Mouse (Mus musculus): ENCODE measurements around the gene Cpsf6. TPM values are rescaled to one million over a fixed set of nuclear protein-coding genes. Genes with fewer than 3 reads are reported as not detected.

Gene Cpsf6
- polyA plus RNA-seq, 1 experiment from 2014 or later: 188 TPM

GRCm38 (mm10) chr10:117402403-117403333 is 22.9 kb upstream of the Cpsf6 start:
- Histone ChIP-seq H3K4me1 (replicated peaks) (no peaks in the 10 kb centered on the region), H3K36me3 (no peaks in the 10 kb centered on the region), H3K27ac (no peak overlapping the region), H3K9me3 (no peaks in the 10 kb centered on the region), H3K4me3 (no peak overlapping the region), H3K27me3 (ENCODE audit: insufficient read depth, poor library complexity, severe bottlenecking) (no peaks in the 10 kb centered on the region; the same call in 1 of the 2 replicates)
- peak; percentile 43 for DNase-seq (ENCODE audit: low spot score)
- 75% methylated on average over 20 of the region's 20 CpGs for WGBS

- H3K4me3 ChIP-seq: no peak overlapping the region
- no peaks in the 10 kb centered on the region; the same call in 1 of the 2 replicates for H3K27me3 ChIP-seq (ENCODE audit: insufficient read depth, poor library complexity, severe bottlenecking)
- WGBS: 93% methylated on average over 4 of the region's 4 CpGs
- H3K27ac ChIP-seq: no peak overlapping the region
- no peaks in the 10 kb centered on the region for H3K36me3 ChIP-seq
- no peak for DNase-seq (ENCODE audit: low spot score)
- no peaks in the 10 kb centered on the region for H3K4me1 ChIP-seq (replicated peaks)
- H3K9me3 ChIP-seq: no peaks in the 10 kb centered on the region
These were observed 21.5 kb upstream of the Cpsf6 start for GRCm38 (mm10) chr10:117401364-117401763.

GRCm38 (mm10) chr10:117400246-117400954 is 20.6 kb upstream of the Cpsf6 start:
- WGBS: 85% methylated on average over 4 of the region's 4 CpGs
- Histone ChIP-seq H3K27me3 (ENCODE audit: insufficient read depth, poor library complexity, severe bottlenecking) (no peaks in the 10 kb centered on the region; the same call in 1 of the 2 replicates), H3K27ac (no peak overlapping the region), H3K4me1 (replicated peaks) (no peaks in the 10 kb centered on the region), H3K36me3 (no peaks in the 10 kb centered on the region), H3K9me3 (no peaks in the 10 kb centered on the region), H3K4me3 (no peak overlapping the region)
- DNase-seq (ENCODE audit: low spot score): no peak

- H3K4me1 ChIP-seq (replicated peaks): no peaks in the 10 kb centered on the region
- no peaks in the 10 kb centered on the region for H3K9me3 ChIP-seq
- no peaks in the 10 kb centered on the region for H3K36me3 ChIP-seq
- H3K27ac ChIP-seq: no peak overlapping the region
- no peak overlapping the region for H3K4me3 ChIP-seq
- 87% methylated on average over 3 of the region's 3 CpGs for WGBS
- no peaks in the 10 kb centered on the region; the same call in 1 of the 2 replicates for H3K27me3 ChIP-seq (ENCODE audit: insufficient read depth, poor library complexity, severe bottlenecking)
- DNase-seq (ENCODE audit: low spot score): no peak
These were observed 20.0 kb upstream of the Cpsf6 start for GRCm38 (mm10) chr10:117399839-117400238.

GRCm38 (mm10) chr10:117399196-117399595 is 19.4 kb upstream of the Cpsf6 start:
- H3K36me3 ChIP-seq: no peaks in the 10 kb centered on the region
- WGBS: 67% methylated on average over 2 of the region's 2 CpGs
- no peak for DNase-seq (ENCODE audit: low spot score)
- H3K27ac ChIP-seq: no peak overlapping the region
- no peaks in the 10 kb centered on the region for H3K9me3 ChIP-seq
- H3K27me3 ChIP-seq (ENCODE audit: insufficient read depth, poor library complexity, severe bottlenecking): no peaks in the 10 kb centered on the region; the same call in 1 of the 2 replicates
- no peaks in the 10 kb centered on the region for H3K4me1 ChIP-seq (replicated peaks)
- no peak overlapping the region for H3K4me3 ChIP-seq

- H3K4me3 ChIP-seq: no peak overlapping the region
- no peaks in the 10 kb centered on the region for H3K36me3 ChIP-seq
- H3K27ac ChIP-seq: no peak overlapping the region
- H3K9me3 ChIP-seq: no peaks in the 10 kb centered on the region
- WGBS: 81% methylated on average over 18 of the region's 18 CpGs
- H3K27me3 ChIP-seq (ENCODE audit: insufficient read depth, poor library complexity, severe bottlenecking): no peaks in the 10 kb centered on the region; the same call in 1 of the 2 replicates
- peaks cover 7% of the 10 kb centered on the region for H3K4me1 ChIP-seq (replicated peaks)
- DNase-seq (ENCODE audit: low spot score): no peak
These were observed 18.4 kb upstream of the Cpsf6 start for GRCm38 (mm10) chr10:117398044-117398780.

GRCm38 (mm10) chr10:117397106-117397625 is 17.4 kb upstream of the Cpsf6 start:
- no peaks in the 10 kb centered on the region; the same call in 1 of the 2 replicates for H3K27me3 ChIP-seq (ENCODE audit: insufficient read depth, poor library complexity, severe bottlenecking)
- no peak overlapping the region for H3K4me3 ChIP-seq
- H3K27ac ChIP-seq: no peak overlapping the region
- 72% methylated on average over 10 of the region's 10 CpGs for WGBS
- H3K4me1 ChIP-seq (replicated peaks): peaks cover 11% of the 10 kb centered on the region
- no peaks in the 10 kb centered on the region for H3K36me3 ChIP-seq
- no peak for DNase-seq (ENCODE audit: low spot score)
- H3K9me3 ChIP-seq: no peaks in the 10 kb centered on the region

GRCm38 (mm10) chr10:117396386-117397048 is 16.7 kb upstream of the Cpsf6 start:
- WGBS: 62% methylated on average over 18 of the region's 18 CpGs
- no peak overlapping the region for H3K27ac ChIP-seq
- H3K4me1 ChIP-seq (replicated peaks): peaks cover 11% of the 10 kb centered on the region
- H3K9me3 ChIP-seq: no peaks in the 10 kb centered on the region
- no peaks in the 10 kb centered on the region; the same call in 1 of the 2 replicates for H3K27me3 ChIP-seq (ENCODE audit: insufficient read depth, poor library complexity, severe bottlenecking)
- H3K4me3 ChIP-seq: no peak overlapping the region
- no peaks in the 10 kb centered on the region for H3K36me3 ChIP-seq
- DNase-seq (ENCODE audit: low spot score): no peak

- no peak for DNase-seq (ENCODE audit: low spot score)
- Histone ChIP-seq H3K27me3 (ENCODE audit: insufficient read depth, poor library complexity, severe bottlenecking) (peaks cover 6% of the 10 kb centered on the region), H3K9me3 (no peaks in the 10 kb centered on the region), H3K4me3 (no peak overlapping the region), H3K4me1 (replicated peaks) (peaks cover 14% of the 10 kb centered on the region), H3K36me3 (no peaks in the 10 kb centered on the region), H3K27ac (no peak overlapping the region)
- WGBS: 90% methylated on average over 2 of the region's 2 CpGs
These were observed 16.0 kb upstream of the Cpsf6 start for GRCm38 (mm10) chr10:117395801-117396200.

- no peak for DNase-seq (ENCODE audit: low spot score)
- Histone ChIP-seq H3K27me3 (ENCODE audit: insufficient read depth, poor library complexity, severe bottlenecking) (peaks cover 11% of the 10 kb centered on the region), H3K36me3 (no peaks in the 10 kb centered on the region), H3K9me3 (no peaks in the 10 kb centered on the region), H3K4me1 (replicated peaks) (peaks cover 20% of the 10 kb centered on the region), H3K4me3 (no peak overlapping the region), H3K27ac (no peak overlapping the region)
- WGBS: 77% methylated on average over 3 of the region's 3 CpGs
These were observed 15.1 kb upstream of the Cpsf6 start for GRCm38 (mm10) chr10:117394738-117395550.

GRCm38 (mm10) chr10:117393891-117394395 is 14.1 kb upstream of the Cpsf6 start:
- H3K27me3 ChIP-seq (ENCODE audit: insufficient read depth, poor library complexity, severe bottlenecking): peaks cover 11% of the 10 kb centered on the region; the same call in 1 of the 2 replicates
- H3K36me3 ChIP-seq: no peaks in the 10 kb centered on the region
- H3K4me1 ChIP-seq (replicated peaks): peaks cover 20% of the 10 kb centered on the region
- WGBS: 57% methylated on average over 11 of the region's 11 CpGs
- peak overlapping the region; percentile 56 for H3K4me3 ChIP-seq
- H3K27ac ChIP-seq: peak overlapping the region; percentile 83
- H3K9me3 ChIP-seq: no peaks in the 10 kb centered on the region
- no peak for DNase-seq (ENCODE audit: low spot score)

Data from hindbrain, embryonic 10.5 days (tissue).